Mouse (Mus musculus) testis, adult 2 months (tissue): Measurements from ENCODE around the gene Kctd20.

Experiments used
- CTCF ChIP-seq: fragments of 200-500 bp; IDR thresholded peaks from 2 replicates; pipeline ENCODE4 v1.5.1; 2012; ENCODE audit warnings: low read depth, mild to moderate bottlenecking, inconsistent platforms, low read length, moderate library complexity; ENCODE audit not compliant: control insufficient read depth, insufficient read depth, insufficient replicate concordance
- POLR2A ChIP-seq: fragments of 200-500 bp; IDR thresholded peaks from 2 replicates; pipeline ENCODE4 v1.6.1; 2012; ENCODE audit warnings: low read depth, mild to moderate bottlenecking, inconsistent platforms, low read length, moderate library complexity; ENCODE audit not compliant: control insufficient read depth

DNA sequence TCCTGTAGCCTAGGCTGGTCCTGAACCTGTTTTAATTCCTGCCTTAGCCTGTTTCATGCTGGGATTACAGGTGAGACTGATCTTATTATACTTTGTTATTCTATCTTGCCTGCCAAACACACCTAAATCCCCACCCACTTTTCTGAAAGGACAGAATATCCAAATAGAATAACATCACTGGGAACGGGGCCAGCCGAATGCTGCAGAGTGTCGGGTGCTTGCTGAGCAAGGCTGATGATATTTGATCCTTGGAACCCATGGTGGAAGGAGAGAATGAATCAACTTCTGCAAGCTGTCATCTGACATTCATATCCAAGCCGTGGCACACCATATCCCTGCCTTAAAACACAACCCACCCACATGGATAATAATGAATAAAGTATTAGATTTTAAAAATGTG lies 3.1 kb upstream of the Kctd20 start:
- TF ChIP-seq CTCF (no peak), POLR2A (no peak)
